In the genomic region with DNA sequence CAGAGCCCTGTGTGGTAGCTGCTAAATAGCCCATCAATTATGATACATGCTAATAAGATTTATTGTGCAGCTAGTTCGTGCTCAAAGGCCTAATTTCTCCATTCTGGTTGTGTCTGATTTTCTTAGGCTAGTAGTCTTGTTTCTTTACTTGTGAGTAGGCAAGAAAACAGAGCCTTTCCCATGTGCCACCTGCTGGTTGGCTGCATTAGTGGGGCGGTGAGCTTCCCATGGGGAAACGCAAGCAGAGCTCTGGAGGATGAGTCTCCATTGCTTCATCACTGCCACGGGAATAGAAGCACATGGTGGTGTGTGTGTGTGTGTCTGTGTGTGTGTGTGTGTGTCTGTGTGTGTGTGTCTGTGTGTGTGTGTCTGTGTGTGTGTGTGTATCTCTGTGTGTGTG, we compare ENCODE assay signal across 9 mouse cellular contexts.
DNase-seq lines count a peak whose midpoint lies in the region; ATAC-seq lines count a peak whose summit lies in the region.
"Had no signal": no experiment of that assay in that cellular context is flagged by ENCODE, and none has a peak within 500 bp of the region (broad histone marks: within the 10 kb centered on the region; RNA-seq: fewer than 3 reads in every experiment).

No protein-coding gene starts in this region.

- H3K9me3 ChIP-seq in forebrain, embryonic 14.5 days (replicated peaks; ENCODE audit: control insufficient read depth, low read length): no peaks in the 10 kb centered on the region
- no peaks in the 10 kb centered on the region for H3K9me3 ChIP-seq in forebrain, embryonic 13.5 days (replicated peaks)

- no peaks in the 10 kb centered on the region for H3K4me1 ChIP-seq in forebrain, embryonic 14.5 days (ENCODE audit: control insufficient read depth, insufficient read depth, low read length)
- H3K4me1 ChIP-seq in forebrain, embryonic 13.5 days: 0 out of 2 replicates have a peak, but pooled peaks cover 3% of the 10 kb centered on the region

- H3K4me2 ChIP-seq in forebrain, embryonic 14.5 days (ENCODE audit: low read length): no peak overlapping the region
- no peak overlapping the region for H3K4me2 ChIP-seq in forebrain, embryonic 13.5 days

- no peak overlapping the region for H3K27ac ChIP-seq in forebrain, embryonic 14.5 days (ENCODE audit: low read depth, low read length)
- H3K27ac ChIP-seq in forebrain, embryonic 13.5 days: no peak overlapping the region

- no peak overlapping the region for H3K4me3 ChIP-seq in forebrain, embryonic 14.5 days (ENCODE audit: low read depth, low read length)
- no peak overlapping the region for H3K4me3 ChIP-seq in forebrain, embryonic 13.5 days
- H3K4me3 ChIP-seq: myocyte had no signal

- no peak for ATAC-seq in forebrain, embryonic 14.5 days
- no peak for ATAC-seq in forebrain, embryonic 13.5 days

- no peaks in the 10 kb centered on the region for H3K36me3 ChIP-seq in forebrain, embryonic 14.5 days (ENCODE audit: control insufficient read depth, insufficient read depth, low read length)
- H3K36me3 ChIP-seq in forebrain, embryonic 13.5 days (ENCODE audit: poor library complexity, severe bottlenecking): no peaks in the 10 kb centered on the region

- intact Hi-C loops in heart, postnatal 36 days (cut with DNase I): loop anchor here (2.0 kb wide), 1 partner anchor 147 kb away; no protein-coding TSS in a partner anchor
- intact Hi-C loops in left cerebral cortex, postnatal 4 days (cut with DNase I): no loop called here

- no peak overlapping the region for H3K9ac ChIP-seq in forebrain, embryonic 14.5 days (ENCODE audit: low read length)
- no peak overlapping the region for H3K9ac ChIP-seq in forebrain, embryonic 13.5 days

- WGBS in forebrain, embryonic 14.5 days: 47% methylated on average over 4 of the region's 4 CpGs
- WGBS in forebrain, embryonic 13.5 days: 54% methylated on average over 4 of the region's 4 CpGs

- DNase-seq in forebrain, embryonic 14.5 days (ENCODE audit: low spot score): peak; percentile 59
- DNase-seq in testis, postnatal 10 days (ENCODE audit: low spot score): peak; percentile 61
- DNase-seq in testis, postnatal 14 days (ENCODE audit: low spot score): no peak
- DNase-seq in heart, postnatal 36 days: peak; percentile 15 to 35
- DNase-seq in left cerebral cortex, postnatal 4 days: peak; percentile 36
- no peak for DNase-seq in thymus, postnatal 4 days
- DNase-seq in gastrocnemius, adult 8-10 months (ENCODE audit: low spot score in 2 of 2): no peak

- no peaks in the 10 kb centered on the region for H3K27me3 ChIP-seq in forebrain, embryonic 14.5 days (replicated peaks; ENCODE audit: control insufficient read depth, insufficient read depth, low read length)
- H3K27me3 ChIP-seq in forebrain, embryonic 13.5 days: no peaks in the 10 kb centered on the region

Comparison
In these comparisons a context has a peak if more than half of its experiments do, and no peak if none do; other contexts are left out.
1. DNase-seq: peak in forebrain, embryonic 14.5 days (single experiment), testis, postnatal 10 days (single experiment), heart, postnatal 36 days (2 of 2) and left cerebral cortex, postnatal 4 days (single experiment); none in testis, postnatal 14 days (single experiment), thymus, postnatal 4 days (single experiment) and gastrocnemius, adult 8-10 months (0 of 2).